Mouse (Mus musculus): ENCODE measurements at regions not wholly inside any gene's neighbourhood (a gene's known extent, or its start where the extent isn't known, plus 50 kb on each side); places are given as distances from the start of the nearest gene placed in this dataset.

- TF ChIP-seq CTCF (IDR thresholded peaks at IDR 0.05; ENCODE audit: low read depth), result no peak
- TF ChIP-seq EP300 (IDR thresholded peaks at IDR 0.05; ENCODE audit: low read depth), result no peak
Observed at GRCm38 (mm10) chr13:85066585-85067550, 122.3 kb upstream of the Ccnh start.
